Mouse (Mus musculus) heart, postnatal 0 days (tissue): ENCODE measurements around the gene Dnajb12. TPM values are rescaled to one million over a fixed set of nuclear protein-coding genes. Genes with fewer than 3 reads are reported as not detected.

ENCODE experiments used
- ATAC-seq: fragments of 200-750 bp; cut with Nextera tagmentation; 2 replicates; pipeline ENCODE4 v1.8.0; 2017; ENCODE audit warnings: low read depth, moderate number of reproducible peaks, moderate library complexity; ENCODE audit not compliant: insufficient read depth
- DNase-seq: peaks from one replicate; pipeline ENCODE4 v3.0.0-alpha.2; 2016; ENCODE audit warnings: low spot score
- H3K27ac ChIP-seq: fragments of 300-500 bp; sonication (generic); 2 replicates; pipeline ENCODE4 v1.5.1; 2014; ENCODE audit warnings: low read depth, mild to moderate bottlenecking
- H3K27me3 ChIP-seq: fragments of 300-500 bp; sonication (generic); 2 replicates; pipeline ENCODE4 v1.6.1; 2014; ENCODE audit warnings: low read length, mixed read lengths; ENCODE audit not compliant: control insufficient read depth, insufficient read depth
- H3K36me3 ChIP-seq: fragments of 300-500 bp; sonication (generic); replicated peaks from 2 replicates; pipeline ENCODE4 v1.6.1; 2014; ENCODE audit warnings: low read length, mixed read lengths; ENCODE audit not compliant: control insufficient read depth, insufficient read depth
- H3K4me1 ChIP-seq: fragments of 300-500 bp; sonication (generic); 2 replicates; pipeline ENCODE4 v1.6.1; 2014; ENCODE audit warnings: antibody characterized with exemption; ENCODE audit not compliant: control insufficient read depth, insufficient read depth
- H3K4me2 ChIP-seq: fragments of 300-500 bp; sonication (generic); 2 replicates; pipeline ENCODE4 v1.6.1; 2014; ENCODE audit warnings: low read depth, mild to moderate bottlenecking, low read length, moderate library complexity
- H3K4me3 ChIP-seq: fragments of 300-500 bp; sonication (generic); 2 replicates; pipeline ENCODE4 v1.5.1; 2014; ENCODE audit warnings: low read depth, low read length
- H3K9ac ChIP-seq: fragments of 300-500 bp; sonication (generic); replicated peaks from 2 replicates; pipeline ENCODE4 v1.6.1; 2014; ENCODE audit warnings: low read depth, low read length, mixed read lengths
- H3K9me3 ChIP-seq: fragments of 300-500 bp; sonication (generic); replicated peaks from 2 replicates; pipeline ENCODE4 v1.6.1; 2016; ENCODE audit warnings: low read length; ENCODE audit not compliant: control insufficient read depth
- CTCF ChIP-seq: IDR thresholded peaks from 2 replicates; pipeline ENCODE4 v1.5.1; 2016; ENCODE audit warnings: antibody characterized with exemption, control low read depth, low read depth
- EP300 ChIP-seq: IDR thresholded peaks from 2 replicates; pipeline ENCODE4 v1.6.1; 2016; ENCODE audit warnings: antibody characterized with exemption, low read depth
- WGBS: fragments of 180-500 bp; shearing (Covaris S2); extraction: QIAGEN DNeasy Blood & Tissue Kit; methylation state at CpG from one replicate; pipeline ENCODE4 v1.1.7; 2014; 5-methylcytosine and 5-hydroxymethylcytosine counted together
- polyA plus RNA-seq: library from polyadenylated mRNA; unstranded; fragments of >200 nt; fragmentation: Nextera tagmentation; extraction: Ambion mirVana; gene quantifications from 2 replicates; pipeline ENCODE4 v1.2.1, GENCODE M21; 2015
- total RNA-seq: library from RNA; depleted of rRNA; stranded (reverse); fragments of >200 nt; gene quantifications from 2 replicates; pipeline ENCODE4 v1.2.3, GENCODE M21; 2014; ENCODE audit warnings: low replicate concordance

Dnajb12 gene
- total and polyA plus RNA-seq, 2 experiments from 2014 or later = 18.5 to 48.5 TPM

GRCm38 (mm10) chr10:59849371-59849770 lies 30.0 kb upstream of the Dnajb12 start:
- Histone ChIP-seq H3K4me2 (no peak overlapping the region), H3K36me3 (no peaks in the 10 kb centered on the region), H3K4me1 (no peaks in the 10 kb centered on the region), H3K27me3 (no peaks in the 10 kb centered on the region), H3K9me3 (no peaks in the 10 kb centered on the region), H3K9ac (no peak overlapping the region), H3K4me3 (no peak overlapping the region), H3K27ac (no peak overlapping the region)
- no peak for ATAC-seq
- DNase-seq = no peak
- 83% methylated on average over 7 of the region's 7 CpGs for WGBS
- TF ChIP-seq EP300 (no peak), CTCF (no peak)

- DNase-seq (no peak), ATAC-seq (no peak)
- no peaks in the 10 kb centered on the region for H3K36me3 ChIP-seq
- WGBS = 71% methylated on average over 5 of the region's 5 CpGs
- no peaks in the 10 kb centered on the region for H3K9me3 ChIP-seq
- no peaks in the 10 kb centered on the region for H3K4me1 ChIP-seq
- H3K27me3 ChIP-seq = no peaks in the 10 kb centered on the region
- no peak overlapping the region for H3K27ac ChIP-seq
- H3K4me3 ChIP-seq = no peak overlapping the region
- no peak overlapping the region for H3K9ac ChIP-seq
- TF ChIP-seq EP300 (no peak), CTCF (no peak)
- H3K4me2 ChIP-seq = no peak overlapping the region
These were observed 22.2 kb upstream of the Dnajb12 start for GRCm38 (mm10) chr10:59857157-59857556.

GRCm38 (mm10) chr10:59860684-59861083 lies 18.7 kb upstream of the Dnajb12 start:
- Histone ChIP-seq H3K4me1 (no peaks in the 10 kb centered on the region), H3K4me2 (no peak overlapping the region), H3K36me3 (peaks cover 12% of the 10 kb centered on the region; the same call in 1 of the 2 replicates), H3K27me3 (no peaks in the 10 kb centered on the region), H3K27ac (no peak overlapping the region), H3K4me3 (no peak overlapping the region), H3K9ac (no peak overlapping the region), H3K9me3 (no peaks in the 10 kb centered on the region)
- TF ChIP-seq CTCF (no peak), EP300 (no peak)
- ATAC-seq (no peak), DNase-seq (no peak)
- WGBS = 69% methylated on average over 9 of the region's 9 CpGs

GRCm38 (mm10) chr10:59861201-59861600 lies 18.2 kb upstream of the Dnajb12 start:
- no peak for ATAC-seq
- 77% methylated on average over 10 of the region's 10 CpGs for WGBS
- H3K4me1 ChIP-seq = no peaks in the 10 kb centered on the region
- peaks cover 12% of the 10 kb centered on the region; the same call in 1 of the 2 replicates for H3K36me3 ChIP-seq
- H3K4me3 ChIP-seq = no peak overlapping the region
- no peaks in the 10 kb centered on the region for H3K27me3 ChIP-seq
- H3K9me3 ChIP-seq = no peaks in the 10 kb centered on the region
- no peak overlapping the region for H3K4me2 ChIP-seq
- no peak for DNase-seq
- no peak overlapping the region for H3K9ac ChIP-seq
- TF ChIP-seq CTCF (no peak), EP300 (no peak)
- no peak overlapping the region for H3K27ac ChIP-seq

GRCm38 (mm10) chr10:59862816-59863440 lies 16.4 kb upstream of the Dnajb12 start:
- WGBS = 85% methylated on average over 6 of the region's 6 CpGs
- Histone ChIP-seq H3K9ac (no peak overlapping the region), H3K4me1 (no peaks in the 10 kb centered on the region)

GRCm38 (mm10) chr10:59863620-59864019 lies 15.7 kb upstream of the Dnajb12 start:
- WGBS = 48% methylated on average over 4 of the region's 4 CpGs
- Histone ChIP-seq H3K4me1 (no peaks in the 10 kb centered on the region), H3K9me3 (no peaks in the 10 kb centered on the region), H3K27ac (no peak overlapping the region), H3K4me2 (no peak overlapping the region), H3K9ac (no peak overlapping the region), H3K27me3 (no peaks in the 10 kb centered on the region), H3K36me3 (peaks cover 12% of the 10 kb centered on the region; the same call in 1 of the 2 replicates), H3K4me3 (no peak overlapping the region)
- DNase-seq (no peak), ATAC-seq (no peak)
- TF ChIP-seq EP300 = no peak
- no peak for TF ChIP-seq CTCF

More at GRCm38 (mm10) chr10:59862816-59863440, 16.4 kb upstream of the Dnajb12 start:
- DNase-seq (no peak), ATAC-seq (no peak)
- no peaks in the 10 kb centered on the region for H3K27me3 ChIP-seq
- H3K9me3 ChIP-seq = no peaks in the 10 kb centered on the region
- no peak overlapping the region for H3K27ac ChIP-seq
- H3K4me2 ChIP-seq = no peak overlapping the region
- TF ChIP-seq EP300 = no peak
- no peak for TF ChIP-seq CTCF
- peaks cover 12% of the 10 kb centered on the region; the same call in 1 of the 2 replicates for H3K36me3 ChIP-seq
- no peak overlapping the region for H3K4me3 ChIP-seq
